Mouse (Mus musculus) lung, embryonic 16.5 days (tissue): ENCODE data around the gene Lsm11. TPM values are rescaled to one million over a fixed set of nuclear protein-coding genes. Genes with fewer than 3 reads are reported as not detected.

Experiments
- ATAC-seq: fragments of 200-750 bp; cut with Nextera tagmentation; 2 replicates; pipeline ENCODE4 v1.8.0; 2017; ENCODE audit warnings: low read depth, mild to moderate bottlenecking, moderate library complexity
- H3K27ac ChIP-seq: fragments of 300-500 bp; sonication (generic); 2 replicates; pipeline ENCODE4 v1.5.1; 2014; ENCODE audit warnings: mild to moderate bottlenecking, control low read depth, low read length
- H3K27me3 ChIP-seq: fragments of 300-500 bp; sonication (generic); 2 replicates; pipeline ENCODE4 v1.6.1; 2014; ENCODE audit warnings: low read depth, low read length, mixed read lengths; ENCODE audit not compliant: control insufficient read depth, insufficient read depth
- H3K36me3 ChIP-seq: fragments of 300-500 bp; sonication (generic); 2 replicates; pipeline ENCODE4 v1.6.1; 2014; ENCODE audit warnings: low read length; ENCODE audit not compliant: control insufficient read depth, insufficient read depth
- H3K4me1 ChIP-seq: fragments of 300-500 bp; sonication (generic); replicated peaks from 2 replicates; pipeline ENCODE4 v1.6.1; 2014; ENCODE audit warnings: low read length, mixed read lengths; ENCODE audit not compliant: control insufficient read depth, insufficient read depth
- H3K4me2 ChIP-seq: fragments of 300-500 bp; sonication (generic); 2 replicates; pipeline ENCODE4 v1.6.1; 2014; ENCODE audit warnings: low read depth, low read length, control low read depth
- H3K4me3 ChIP-seq: fragments of 300-500 bp; sonication (generic); 2 replicates; pipeline ENCODE4 v1.5.1; 2014; ENCODE audit warnings: mild to moderate bottlenecking, low read length, control low read depth
- H3K9ac ChIP-seq: fragments of 300-500 bp; sonication (generic); 2 replicates; pipeline ENCODE4 v1.6.1; 2014; ENCODE audit warnings: low read length, control low read depth
- H3K9me3 ChIP-seq: fragments of 300-500 bp; sonication (generic); 2 replicates; pipeline ENCODE4 v1.6.1; 2016; ENCODE audit warnings: low read length; ENCODE audit not compliant: control insufficient read depth
- WGBS: fragments of 180-500 bp; shearing (Covaris S2); extraction: QIAGEN DNeasy Blood & Tissue Kit; methylation state at CpG from one replicate; pipeline ENCODE4 v1.1.7; 2014; 5-methylcytosine and 5-hydroxymethylcytosine counted together
- polyA plus RNA-seq: library from polyadenylated mRNA; unstranded; fragments of >200 nt; fragmentation: Nextera tagmentation; extraction: Ambion mirVana; gene quantifications from 2 replicates; pipeline ENCODE4 v1.2.1, GENCODE M21; 2015

Lsm11 gene
- polyA plus RNA-seq, 1 experiment from 2014 or later, result 4.3 TPM

DNA sequence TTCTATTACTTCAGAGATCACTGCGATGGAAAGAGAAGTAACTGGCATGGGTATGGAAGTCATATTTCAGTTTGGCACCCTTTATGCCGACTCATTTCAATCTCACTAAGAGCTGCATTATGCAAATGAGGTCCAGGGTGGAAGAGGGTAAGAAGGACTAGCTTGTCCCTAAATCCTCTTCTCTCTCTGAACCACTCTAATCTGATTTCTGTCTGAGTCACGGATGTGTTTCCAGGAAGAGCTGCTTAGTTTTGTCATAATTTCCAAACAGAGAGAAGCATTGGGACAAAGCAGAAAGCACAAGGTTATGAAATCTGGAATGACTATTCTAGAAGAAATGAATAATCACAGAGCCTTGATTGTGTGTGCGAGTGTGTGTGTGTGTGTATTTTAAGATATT, 22.2 kb upstream of the Lsm11 start:
- ATAC-seq, result no peak
- Histone ChIP-seq H3K27ac (no peak overlapping the region), H3K36me3 (no peaks in the 10 kb centered on the region), H3K9me3 (no peaks in the 10 kb centered on the region), H3K4me2 (no peak overlapping the region), H3K4me3 (no peak overlapping the region), H3K9ac (no peak overlapping the region), H3K27me3 (no peaks in the 10 kb centered on the region), H3K4me1 (no peaks in the 10 kb centered on the region)
- WGBS, result 75% methylated on average over 4 of the region's 4 CpGs

- H3K36me3 ChIP-seq, result no peaks in the 10 kb centered on the region
- no peak for ATAC-seq
- H3K4me1 ChIP-seq, result 0 out of 2 replicates have a peak, but pooled peaks cover 2% of the 10 kb centered on the region
- H3K9me3 ChIP-seq, result no peaks in the 10 kb centered on the region
- H3K27me3 ChIP-seq, result no peaks in the 10 kb centered on the region
- 78% methylated on average over 5 of the region's 5 CpGs for WGBS
- no peak overlapping the region for H3K4me2 ChIP-seq
- no peak overlapping the region for H3K9ac ChIP-seq
- no peak overlapping the region for H3K27ac ChIP-seq
- no peak overlapping the region for H3K4me3 ChIP-seq
These were observed 15.3 kb upstream of the Lsm11 start for GRCm38 (mm10) chr11:45960003-45960402.

DNA sequence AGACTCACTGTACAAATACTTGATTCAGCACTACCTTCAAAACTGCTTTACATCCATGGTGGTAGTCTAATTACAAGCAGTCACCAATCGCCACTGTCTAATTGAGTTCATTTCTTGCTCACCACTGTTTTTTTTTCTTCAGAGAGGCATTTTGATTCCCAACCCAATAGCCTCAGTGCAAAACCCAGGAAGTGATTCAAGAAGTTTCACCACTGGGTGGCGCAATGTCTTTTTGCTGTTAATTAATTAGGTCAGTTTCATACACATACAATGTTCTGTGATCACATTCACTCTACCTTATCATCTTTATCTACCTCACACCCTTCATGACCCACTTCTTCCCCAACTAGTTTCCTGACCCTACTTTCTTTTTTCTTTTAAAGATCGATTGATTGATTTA, 14.9 kb upstream of the Lsm11 start:
- Histone ChIP-seq H3K9ac (no peak overlapping the region), H3K27me3 (no peaks in the 10 kb centered on the region), H3K36me3 (no peaks in the 10 kb centered on the region), H3K4me3 (no peak overlapping the region), H3K4me1 (0 out of 2 replicates have a peak, but pooled peaks cover 2% of the 10 kb centered on the region), H3K9me3 (no peaks in the 10 kb centered on the region), H3K4me2 (no peak overlapping the region), H3K27ac (no peak overlapping the region)
- WGBS, result 79% methylated on average over 3 of the region's 3 CpGs
- no peak for ATAC-seq

- Histone ChIP-seq H3K9me3 (no peaks in the 10 kb centered on the region), H3K27me3 (no peaks in the 10 kb centered on the region), H3K36me3 (peaks cover 7% of the 10 kb centered on the region), H3K4me2 (peak within 1 kb of the TSS; percentile 54), H3K4me3 (peak within 1 kb of the TSS; percentile 72), H3K4me1 (0 out of 2 replicates have a peak, but pooled peaks cover 2% of the 10 kb centered on the region), H3K27ac (peak within 1 kb of the TSS; percentile 65), H3K9ac (peak within 1 kb of the TSS; percentile 69)
- WGBS, result under 1% methylated on average over 32 of the region's 32 CpGs
- peak; percentile 99 for ATAC-seq
These were observed 10.4 kb upstream of the Lsm11 start, which contains the start of gene Thg1l for GRCm38 (mm10) chr11:45955127-45955627. Gene Thg1l, minus strand, starts transcription at chr11:45955494.

GRCm38 (mm10) chr11:45947491-45947890, 2.8 kb upstream of the Lsm11 start:
- H3K36me3 ChIP-seq, result peaks cover 11% of the 10 kb centered on the region
- no peaks in the 10 kb centered on the region for H3K9me3 ChIP-seq
- H3K4me2 ChIP-seq, result no peak overlapping the region
- 78% methylated on average over 2 of the region's 2 CpGs for WGBS
- H3K27me3 ChIP-seq, result no peaks in the 10 kb centered on the region
- no peak for ATAC-seq
- peaks cover 10% of the 10 kb centered on the region for H3K4me1 ChIP-seq
- H3K4me3 ChIP-seq, result no peak overlapping the region
- H3K27ac ChIP-seq, result no peak overlapping the region
- H3K9ac ChIP-seq, result no peak overlapping the region

DNA sequence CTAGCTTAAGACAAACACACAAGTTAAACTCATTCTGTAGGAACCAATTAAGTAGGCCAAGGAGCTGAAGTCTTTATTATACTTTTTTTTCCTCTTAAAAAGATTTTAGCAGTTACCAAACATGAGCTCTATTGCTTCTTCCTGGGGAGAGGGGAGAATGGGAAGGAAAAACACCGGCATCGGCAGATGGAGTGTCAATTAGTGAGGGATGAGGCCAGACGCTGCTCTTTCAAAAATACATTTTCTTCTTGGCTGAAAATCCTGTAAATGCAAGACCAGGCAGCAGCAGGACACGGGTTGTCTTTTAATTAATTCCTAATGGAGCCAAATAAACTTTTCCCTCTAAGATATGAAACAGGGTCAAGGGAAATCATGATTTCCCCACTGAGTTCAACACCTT, 2.1 kb upstream of the Lsm11 start:
- Histone ChIP-seq H3K27ac (no peak overlapping the region), H3K4me2 (no peak overlapping the region), H3K4me3 (no peak overlapping the region), H3K4me1 (peaks cover 10% of the 10 kb centered on the region), H3K9me3 (no peaks in the 10 kb centered on the region), H3K27me3 (no peaks in the 10 kb centered on the region), H3K36me3 (peaks cover 11% of the 10 kb centered on the region), H3K9ac (no peak overlapping the region)
- no peak for ATAC-seq
- 70% methylated on average over 4 of the region's 4 CpGs for WGBS

DNA sequence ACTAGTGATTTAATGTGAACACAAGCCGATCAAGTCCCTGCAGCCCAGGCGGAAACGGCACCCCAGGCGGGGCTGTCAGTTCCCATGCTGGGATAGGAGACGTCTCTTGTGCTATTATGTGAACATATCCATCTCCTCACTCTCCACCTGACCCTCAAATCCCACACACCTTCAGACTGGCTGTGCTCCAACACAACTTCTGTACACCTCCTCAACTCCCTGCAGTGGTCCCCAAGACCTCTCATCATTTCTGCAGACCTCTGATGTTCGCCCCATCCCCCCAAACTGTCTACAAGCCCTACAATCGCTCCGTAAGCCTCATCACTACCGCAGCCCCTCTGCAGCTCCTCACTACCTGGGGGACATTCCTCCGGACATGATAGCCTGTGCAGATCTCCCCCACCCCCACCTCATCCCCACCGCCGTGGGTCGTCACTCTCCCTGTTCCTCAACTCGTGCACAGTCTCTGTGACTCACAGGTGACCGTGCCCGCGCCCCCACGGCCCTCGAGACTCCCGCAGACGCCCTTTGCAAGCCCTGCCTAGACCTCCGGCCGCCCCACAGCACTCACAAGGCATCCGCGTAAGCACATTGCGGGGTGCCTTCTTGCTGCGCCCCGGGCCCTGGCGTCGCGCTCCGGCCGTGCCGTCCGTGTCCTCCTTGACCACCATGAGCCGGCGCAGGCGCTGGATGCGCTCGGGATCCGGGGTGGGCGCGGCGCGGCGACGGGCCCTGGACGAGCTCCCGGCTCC, 668 bp downstream of the Lsm11 start:
- Histone ChIP-seq H3K9ac (peak overlapping the region; percentile 90), H3K9me3 (no peaks in the 10 kb centered on the region), H3K4me3 (peak overlapping the region; percentile 87), H3K4me1 (peaks cover 10% of the 10 kb centered on the region), H3K36me3 (no peaks in the 10 kb centered on the region; the same call in 1 of the 2 replicates), H3K27me3 (no peaks in the 10 kb centered on the region), H3K27ac (0 out of 2 replicates have a peak overlapping the region, but pooled peaks have one; percentile 23), H3K4me2 (peak overlapping the region; percentile 69)
- WGBS, result under 1% methylated on average over 48 of the region's 49 CpGs
- peak; percentile 57; the same call in 1 of the 2 replicates for ATAC-seq

- H3K9ac ChIP-seq, result peak overlapping the region; percentile 6; the same call in 1 of the 2 replicates
- peak overlapping the region; percentile 87 for H3K4me3 ChIP-seq
- H3K36me3 ChIP-seq, result no peaks in the 10 kb centered on the region; the same call in 1 of the 2 replicates
- 52% methylated on average over 7 of the region's 7 CpGs for whole genome bisulfite sequencing
- no peaks in the 10 kb centered on the region for H3K27me3 ChIP-seq
- H3K27ac ChIP-seq, result no peak overlapping the region
- ATAC-seq, result no peak
- peak overlapping the region; percentile 69 for H3K4me2 ChIP-seq
- peaks cover 10% of the 10 kb centered on the region for H3K4me1 ChIP-seq
- no peaks in the 10 kb centered on the region for H3K9me3 ChIP-seq
These were observed 1.5 kb downstream of the Lsm11 start for GRCm38 (mm10) chr11:45943108-45943705.

DNA sequence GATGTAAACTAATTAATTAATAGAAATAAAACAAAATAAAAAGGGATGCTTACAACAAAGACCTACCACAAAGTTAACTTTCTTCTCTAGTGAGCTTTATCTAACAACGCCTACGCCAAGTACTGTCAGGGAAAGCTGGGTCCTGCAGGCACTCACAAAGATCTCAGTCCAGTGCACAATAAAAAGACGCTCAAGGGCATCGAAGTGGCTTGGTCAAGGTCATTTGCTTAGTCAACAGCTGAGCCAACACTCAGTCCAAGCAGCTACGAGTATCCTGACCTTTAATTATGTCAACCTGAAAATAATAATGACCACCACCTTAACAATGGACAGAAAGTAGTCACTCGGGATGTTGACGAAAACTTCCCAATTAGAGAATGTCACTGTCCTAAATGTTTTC, 2.5 kb downstream of the Lsm11 start:
- no peak overlapping the region for H3K27ac ChIP-seq
- peaks cover 1% of the 10 kb centered on the region; the same call in 1 of the 2 replicates for H3K36me3 ChIP-seq
- no peak overlapping the region for H3K4me3 ChIP-seq
- no peaks in the 10 kb centered on the region for H3K9me3 ChIP-seq
- 88% methylated on average over 7 of the region's 7 CpGs for WGBS
- peaks cover 10% of the 10 kb centered on the region for H3K4me1 ChIP-seq
- no peak overlapping the region for H3K9ac ChIP-seq
- no peak for ATAC-seq
- H3K27me3 ChIP-seq, result no peaks in the 10 kb centered on the region
- H3K4me2 ChIP-seq, result no peak overlapping the region
